Mouse (Mus musculus) embryonic fibroblast, embryonic 13.5 days (primary cell): ENCODE data around the gene Pign.

ENCODE experiments used
- CTCF ChIP-seq: IDR thresholded peaks from 2 replicates; pipeline ENCODE4 v1.5.1; 2011; ENCODE audit warnings: mild to moderate bottlenecking, control low read depth, low read length, moderate library complexity, borderline replicate concordance; ENCODE audit not compliant: insufficient read depth
- POLR2A ChIP-seq: IDR thresholded peaks from 2 replicates; pipeline ENCODE4 v1.6.1; 2011; ENCODE audit warnings: low read depth, mild to moderate bottlenecking, control low read depth, low read length, moderate library complexity

- TF ChIP-seq POLR2A (no peak), CTCF (no peak)
Observed at GRCm38 (mm10) chr1:105662820-105663170, 682 bp downstream of the Pign start.
